Mouse (Mus musculus) thymus, postnatal 25 days (tissue): ENCODE results near the gene Mgat3.

Experiments
- DNase-seq: peaks from one replicate; pipeline ENCODE4 v3.0.0; 2022

Mgat3 gene

GRCm38 (mm10) chr15:80263610-80264575, 90.4 kb downstream of the Mgat3 start, which contains the start of gene Rps19bp1:
TSS of gene Rps19bp1 (minus strand) at chr15:80264315.
- peak; percentile 90 for DNase-seq
